Mouse (Mus musculus) bone marrow, adult 2 months (tissue): ENCODE results near the gene Ipp.

Experiments used
- CTCF ChIP-seq: fragments of 200-500 bp; IDR thresholded peaks from 2 replicates; pipeline ENCODE4 v1.5.1; 2011; ENCODE audit warnings: low read length, control low read depth; ENCODE audit not compliant: control insufficient read depth, insufficient read depth
- POLR2A ChIP-seq: fragments of 200-500 bp; IDR thresholded peaks from 2 replicates; pipeline ENCODE4 v1.6.1; 2011; ENCODE audit warnings: low read depth, mild to moderate bottlenecking, control low read depth, low read length, borderline replicate concordance; ENCODE audit not compliant: control insufficient read depth

GRCm38 (mm10) chr4:116499978-116500377 lies 7.4 kb upstream of the Ipp start:
- TF ChIP-seq CTCF (no peak), POLR2A (no peak)
